In the genomic region with DNA sequence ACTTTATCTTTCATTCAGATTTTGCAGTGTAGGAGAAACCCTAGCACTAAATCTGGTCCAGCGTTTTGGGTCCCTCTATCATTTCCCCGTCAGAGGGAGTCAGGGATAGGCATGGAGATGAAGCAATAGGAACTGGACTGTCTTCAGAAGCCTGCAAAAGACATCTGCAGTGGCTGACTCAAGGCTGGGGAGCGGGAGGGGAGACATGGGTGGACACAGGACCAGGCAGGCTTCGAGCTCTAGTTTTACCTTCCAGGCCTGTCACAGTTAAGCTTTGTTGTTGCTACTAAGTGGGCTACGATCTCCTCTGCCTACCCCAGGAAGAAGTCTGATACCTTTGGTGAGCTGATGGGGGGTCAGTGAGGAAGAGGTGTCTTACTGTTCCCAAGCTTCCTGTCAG, we compare ENCODE assay signal across 26 mouse cellular contexts. TPM values are rescaled to one million over a fixed set of nuclear protein-coding genes. Genes with fewer than 3 reads are reported as not detected.
"Had no signal": no experiment of that assay in that cellular context is flagged by ENCODE, and none has a peak within 500 bp of the region (broad histone marks: within the 10 kb centered on the region; RNA-seq: fewer than 3 reads in every experiment).

No protein-coding gene starts in this region.

- H3K27ac ChIP-seq: hindbrain, embryonic 10.5 days; hindbrain, embryonic 12.5 days; hindbrain, embryonic 14.5 days; layer of hippocampus, adult 2 months; left cerebral cortex, adult 2 months; limb, embryonic 10.5 days; limb, embryonic 12.5 days; liver, embryonic 13.5 days; liver, embryonic 15.5 days had no signal

- H3K4me2 ChIP-seq: hindbrain, embryonic 12.5 days; hindbrain, embryonic 14.5 days; limb, embryonic 12.5 days; liver, embryonic 11.5 days; liver, embryonic 13.5 days had no signal

- H3K4me3 ChIP-seq: hindbrain, embryonic 10.5 days; hindbrain, embryonic 12.5 days; layer of hippocampus, adult 2 months; left cerebral cortex, adult 2 months; limb, embryonic 10.5 days; limb, embryonic 12.5 days; liver, embryonic 13.5 days; liver, embryonic 15.5 days had no signal

- H3K9me3 ChIP-seq: hindbrain, embryonic 10.5 days; hindbrain, embryonic 12.5 days; limb, embryonic 10.5 days; limb, embryonic 12.5 days; liver, embryonic 13.5 days; liver, embryonic 15.5 days had no signal

- H3K9ac ChIP-seq: hindbrain, embryonic 12.5 days; hindbrain, embryonic 14.5 days; limb, embryonic 12.5 days; liver, embryonic 13.5 days; liver, embryonic 15.5 days; liver, postnatal 0 days had no signal

- DNase-seq: gastrocnemius, postnatal 14 days; kidney, adult 18-20 months; kidney, adult 8-10 months; kidney, postnatal 10 days; kidney, postnatal 25 days; kidney, postnatal 4 days; liver; liver, embryonic 13.5 days; liver, postnatal 0 days; lung, adult 2 months had no signal

- ATAC-seq: forebrain, embryonic 16.5 days; hindbrain, embryonic 16.5 days; inflammation-experienced regulatory T-cells, adult 6 months; intestine, embryonic 16.5 days; liver, postnatal 0 days had no signal

RNA-seq across cellular contexts. Expression of gene S100a14, which starts 14.4 kb away (rescaled TPM):
- total RNA-seq: gastrocnemius, postnatal 14 days; granulocyte monocyte progenitor cell, adult 5-6 weeks had no signal
- polyA plus RNA-seq: forebrain, embryonic 16.5 days; frontal cortex, adult 2 months; heart, embryonic 14.5 days; hindbrain, embryonic 10.5 days; hindbrain, embryonic 14.5 days; liver, embryonic 11.5 days; liver, embryonic 13.5 days; liver, embryonic 15.5 days; liver, postnatal 0 days had no signal
